Mouse (Mus musculus) ES-Bruce4 (cell line): ENCODE data around the gene Mgam.

Source experiments
- CTCF ChIP-seq: IDR thresholded peaks from one replicate; pipeline ENCODE4 v1.8.1; 2011; ENCODE audit warnings: low read depth, low read length
- EP300 ChIP-seq: IDR thresholded peaks from 2 replicates; pipeline ENCODE4 v1.6.1; 2011; ENCODE audit warnings: low read depth, low read length; ENCODE audit not compliant: insufficient read depth
- POLR2A ChIP-seq: IDR thresholded peaks from one replicate; pipeline ENCODE4 v1.8.1; 2011; ENCODE audit warnings: low read length; ENCODE audit not compliant: insufficient read depth

- TF ChIP-seq POLR2A (no peak), CTCF (peak; percentile 45), EP300 (no peak)
These were observed 10.7 kb upstream of the Mgam start for GRCm38 (mm10) chr6:40617965-40618364.
